Mouse (Mus musculus) lung, adult 2 months (tissue): ENCODE results near the gene Ccdc13.

Source experiments
- CTCF ChIP-seq: fragments of 200-500 bp; IDR thresholded peaks from 2 replicates; pipeline ENCODE4 v1.5.1; 2011; ENCODE audit warnings: mild to moderate bottlenecking, low read length, control low read depth; ENCODE audit not compliant: insufficient read depth
- POLR2A ChIP-seq: fragments of 200-500 bp; IDR thresholded peaks from 2 replicates; pipeline ENCODE4 v1.6.1; 2011; ENCODE audit warnings: low read depth, mild to moderate bottlenecking, control low read depth, low read length, borderline replicate concordance; ENCODE audit errors: extremely low read depth

GRCm38 (mm10) chr9:121752774-121753173, 86.5 kb downstream of the Ccdc13 start:
- TF ChIP-seq CTCF (no peak), POLR2A (no peak)
